Mouse (Mus musculus): ENCODE data around the gene Ctnnbip1. TPM values are rescaled to one million over a fixed set of nuclear protein-coding genes. Genes with fewer than 3 reads are reported as not detected.

Gene Ctnnbip1
- polyA plus RNA-seq, 1 experiment from 2014 or later: 74.6 TPM

DNA sequence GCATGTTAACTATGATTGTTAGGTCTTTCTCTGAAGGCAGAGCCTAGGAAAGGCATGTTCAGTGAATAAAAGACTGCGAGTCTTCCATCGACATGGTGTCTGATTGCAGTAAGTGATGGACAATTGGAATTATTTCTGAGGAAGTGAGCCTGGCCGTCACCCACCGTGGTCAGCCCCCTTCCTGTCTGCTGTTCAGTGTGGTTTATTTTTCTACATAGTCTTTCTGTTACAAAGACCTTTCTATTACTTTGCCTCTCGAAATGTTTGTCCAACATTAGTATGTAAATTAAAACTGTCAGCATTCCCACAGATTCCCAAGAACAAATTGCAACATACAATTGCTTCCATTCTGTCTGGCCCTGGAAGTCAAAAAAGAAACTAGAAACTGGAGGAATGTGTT lies 18.2 kb upstream of the Ctnnbip1 start:
- Histone ChIP-seq H3K9me3 (no peaks in the 10 kb centered on the region), H3K9ac (replicated peaks) (no peak overlapping the region), H3K4me1 (replicated peaks) (peaks cover 12% of the 10 kb centered on the region), H3K36me3 (peaks cover 59% of the 10 kb centered on the region), H3K4me2 (replicated peaks) (no peak overlapping the region), H3K27me3 (no peaks in the 10 kb centered on the region), H3K27ac (no peak overlapping the region), H3K4me3 (replicated peaks) (no peak overlapping the region)
- no peak for ATAC-seq
- 76% methylated on average over 5 of the region's 5 CpGs for WGBS

GRCm38 (mm10) chr4:149504363-149504762 lies 13.7 kb upstream of the Ctnnbip1 start:
- 0 out of 2 replicates have a peak, but pooled peaks cover 6% of the 10 kb centered on the region for H3K4me1 ChIP-seq (replicated peaks)

DNA sequence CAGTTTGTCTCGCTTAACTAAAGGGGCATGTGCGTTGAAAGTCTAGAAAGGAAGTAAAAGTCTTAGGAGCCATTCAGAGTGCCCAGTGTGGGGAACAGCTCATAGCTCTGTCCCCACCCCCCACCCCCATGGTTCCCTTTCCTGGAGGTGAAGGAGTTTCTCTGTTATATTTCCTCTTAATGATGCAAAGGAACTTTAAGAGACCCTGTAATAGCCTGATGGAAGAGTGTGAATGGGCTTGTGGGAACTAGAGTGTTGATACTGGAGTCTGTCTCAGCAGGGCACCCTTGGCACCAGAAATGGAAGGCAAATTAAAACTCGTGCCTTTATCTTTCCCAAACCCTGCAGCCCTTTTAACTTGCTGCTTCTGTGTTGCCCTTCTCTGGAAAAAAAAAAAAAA lies 13.2 kb upstream of the Ctnnbip1 start:
- H3K9me3 ChIP-seq: no peaks in the 10 kb centered on the region
- peaks cover 24% of the 10 kb centered on the region for H3K36me3 ChIP-seq
- H3K27me3 ChIP-seq: no peaks in the 10 kb centered on the region
- WGBS: 31% methylated on average over 3 of the region's 3 CpGs
- no peak for ATAC-seq
- 0 out of 2 replicates have a peak, but pooled peaks cover 6% of the 10 kb centered on the region for H3K4me1 ChIP-seq (replicated peaks)
- no peak overlapping the region for H3K4me3 ChIP-seq (replicated peaks)
- no peak overlapping the region for H3K4me2 ChIP-seq (replicated peaks)
- H3K9ac ChIP-seq (replicated peaks): no peak overlapping the region; the same call in 1 of the 2 replicates
- peak overlapping the region; percentile 45; the same call in 1 of the 2 replicates for H3K27ac ChIP-seq

More at GRCm38 (mm10) chr4:149504363-149504762, 13.7 kb upstream of the Ctnnbip1 start:
- no peak overlapping the region for H3K4me3 ChIP-seq (replicated peaks)
- H3K27ac ChIP-seq: peak overlapping the region; percentile 45; the same call in 1 of the 2 replicates
- no peak for ATAC-seq
- peaks cover 26% of the 10 kb centered on the region for H3K36me3 ChIP-seq
- H3K9ac ChIP-seq (replicated peaks): peak overlapping the region; percentile 23; the same call in 1 of the 2 replicates
- 82% methylated on average over 5 of the region's 5 CpGs for WGBS
- H3K9me3 ChIP-seq: no peaks in the 10 kb centered on the region
- no peaks in the 10 kb centered on the region for H3K27me3 ChIP-seq
- H3K4me2 ChIP-seq (replicated peaks): no peak overlapping the region

GRCm38 (mm10) chr4:149505261-149505967 lies 12.6 kb upstream of the Ctnnbip1 start:
- H3K9me3 ChIP-seq: no peaks in the 10 kb centered on the region
- no peak; the same call in 1 of the 2 replicates for ATAC-seq
- no peak overlapping the region for H3K27ac ChIP-seq
- no peak overlapping the region for H3K4me3 ChIP-seq (replicated peaks)
- H3K36me3 ChIP-seq: peaks cover 18% of the 10 kb centered on the region
- no peak overlapping the region for H3K4me2 ChIP-seq (replicated peaks)
- H3K9ac ChIP-seq (replicated peaks): no peak overlapping the region
- WGBS: 56% methylated on average over 15 of the region's 15 CpGs
- H3K4me1 ChIP-seq (replicated peaks): 0 out of 2 replicates have a peak, but pooled peaks cover 6% of the 10 kb centered on the region
- H3K27me3 ChIP-seq: no peaks in the 10 kb centered on the region

GRCm38 (mm10) chr4:149506904-149507303 lies 11.1 kb upstream of the Ctnnbip1 start:
- ATAC-seq: no peak
- H3K4me1 ChIP-seq (replicated peaks): peaks cover 12% of the 10 kb centered on the region; the same call in 1 of the 2 replicates
- H3K27me3 ChIP-seq: no peaks in the 10 kb centered on the region
- no peak overlapping the region for H3K4me2 ChIP-seq (replicated peaks)
- WGBS: 87% methylated on average over 3 of the region's 3 CpGs
- no peak overlapping the region for H3K4me3 ChIP-seq (replicated peaks)
- peaks cover 7% of the 10 kb centered on the region; the same call in 1 of the 2 replicates for H3K36me3 ChIP-seq
- no peak overlapping the region for H3K9ac ChIP-seq (replicated peaks)
- H3K9me3 ChIP-seq: no peaks in the 10 kb centered on the region
- H3K27ac ChIP-seq: no peak overlapping the region

GRCm38 (mm10) chr4:149511221-149511646 lies 6.8 kb upstream of the Ctnnbip1 start:
- Histone ChIP-seq H3K4me1 (replicated peaks) (peaks cover 6% of the 10 kb centered on the region; the same call in 1 of the 2 replicates), H3K9ac (replicated peaks) (no peak overlapping the region), H3K4me2 (replicated peaks) (no peak overlapping the region), H3K27ac (peak overlapping the region; percentile 41; the same call in 1 of the 2 replicates), H3K9me3 (no peaks in the 10 kb centered on the region), H3K36me3 (no peaks in the 10 kb centered on the region), H3K27me3 (no peaks in the 10 kb centered on the region), H3K4me3 (replicated peaks) (no peak overlapping the region)
- 46% methylated on average over 6 of the region's 6 CpGs for WGBS
- ATAC-seq: no peak

DNA sequence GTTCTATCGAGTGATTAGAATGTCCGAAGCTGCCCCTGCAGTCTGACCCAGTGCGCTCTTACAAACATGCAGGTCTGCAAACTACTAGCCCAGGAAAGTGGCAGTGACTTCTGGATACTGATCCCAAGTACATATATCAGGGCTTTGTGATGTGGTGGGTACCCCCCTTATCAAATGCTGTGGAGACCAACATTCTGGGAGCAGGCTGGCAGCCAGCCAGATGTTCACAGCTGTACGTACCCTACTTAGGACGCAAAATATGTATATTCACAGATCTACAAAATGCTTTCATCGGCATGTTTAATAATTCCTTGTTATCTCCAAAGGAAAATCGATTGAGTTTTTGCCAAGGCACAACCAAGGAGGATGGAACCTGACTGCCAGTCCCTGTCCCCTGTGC lies 6.0 kb upstream of the Ctnnbip1 start:
- H3K36me3 ChIP-seq: no peaks in the 10 kb centered on the region
- H3K9ac ChIP-seq (replicated peaks): no peak overlapping the region
- H3K4me1 ChIP-seq (replicated peaks): peaks cover 6% of the 10 kb centered on the region; the same call in 1 of the 2 replicates
- H3K27ac ChIP-seq: 0 out of 2 replicates have a peak overlapping the region, but pooled peaks have one; percentile 41
- H3K9me3 ChIP-seq: no peaks in the 10 kb centered on the region
- H3K4me3 ChIP-seq (replicated peaks): no peak overlapping the region
- 82% methylated on average over 7 of the region's 7 CpGs for WGBS
- no peak overlapping the region for H3K4me2 ChIP-seq (replicated peaks)
- H3K27me3 ChIP-seq: no peaks in the 10 kb centered on the region
- no peak for ATAC-seq

- Histone ChIP-seq H3K4me2 (replicated peaks) (no peak overlapping the region), H3K4me3 (replicated peaks) (no peak overlapping the region), H3K4me1 (replicated peaks) (peaks cover 24% of the 10 kb centered on the region), H3K9ac (replicated peaks) (no peak overlapping the region), H3K27ac (no peak overlapping the region), H3K36me3 (no peaks in the 10 kb centered on the region), H3K27me3 (no peaks in the 10 kb centered on the region), H3K9me3 (no peaks in the 10 kb centered on the region)
- ATAC-seq: no peak
- 91% methylated on average over 5 of the region's 5 CpGs for WGBS
Measured at GRCm38 (mm10) chr4:149515706-149516105, 2.3 kb upstream of the Ctnnbip1 start.

- WGBS: 2% methylated on average over 47 of the region's 52 CpGs
- no peak for ATAC-seq
- H3K36me3 ChIP-seq: no peaks in the 10 kb centered on the region
- peak overlapping the region; percentile 86 for H3K4me3 ChIP-seq (replicated peaks)
- H3K4me2 ChIP-seq (replicated peaks): peak overlapping the region; percentile 93
- peak overlapping the region; percentile 53; the same call in 1 of the 2 replicates for H3K27ac ChIP-seq
- H3K9me3 ChIP-seq: no peaks in the 10 kb centered on the region
- H3K4me1 ChIP-seq (replicated peaks): peaks cover 26% of the 10 kb centered on the region
- H3K27me3 ChIP-seq: no peaks in the 10 kb centered on the region
- H3K9ac ChIP-seq (replicated peaks): peak overlapping the region; percentile 92
Measured at GRCm38 (mm10) chr4:149518351-149519220, 550 bp downstream of the Ctnnbip1 start.

DNA sequence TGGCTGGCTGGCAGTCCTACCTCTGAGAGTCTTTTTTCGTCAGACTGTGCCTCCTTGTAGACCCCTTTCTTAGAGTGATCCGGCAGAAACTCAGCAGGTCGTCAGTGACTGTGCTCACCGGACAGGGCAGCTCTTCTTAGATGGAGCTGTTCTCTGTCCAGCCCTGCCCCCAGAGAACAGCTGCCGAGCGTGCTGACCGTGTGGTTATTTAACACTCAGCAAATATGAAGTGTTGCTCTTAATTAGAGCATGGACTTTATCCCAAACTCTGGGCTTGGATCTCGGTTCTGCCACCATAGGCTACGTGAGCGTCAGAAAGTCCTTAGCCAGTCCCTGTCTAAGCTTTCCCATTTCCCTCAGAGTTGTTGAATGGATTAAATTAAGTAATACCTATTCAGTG lies 3.2 kb downstream of the Ctnnbip1 start:
- 74% methylated on average over 10 of the region's 10 CpGs for WGBS
- no peak for ATAC-seq
- no peaks in the 10 kb centered on the region for H3K9me3 ChIP-seq
- H3K4me2 ChIP-seq (replicated peaks): no peak overlapping the region
- no peaks in the 10 kb centered on the region for H3K27me3 ChIP-seq
- no peak overlapping the region for H3K9ac ChIP-seq (replicated peaks)
- H3K4me3 ChIP-seq (replicated peaks): no peak overlapping the region
- peaks cover 46% of the 10 kb centered on the region for H3K4me1 ChIP-seq (replicated peaks)
- no peak overlapping the region for H3K27ac ChIP-seq
- H3K36me3 ChIP-seq: no peaks in the 10 kb centered on the region

DNA sequence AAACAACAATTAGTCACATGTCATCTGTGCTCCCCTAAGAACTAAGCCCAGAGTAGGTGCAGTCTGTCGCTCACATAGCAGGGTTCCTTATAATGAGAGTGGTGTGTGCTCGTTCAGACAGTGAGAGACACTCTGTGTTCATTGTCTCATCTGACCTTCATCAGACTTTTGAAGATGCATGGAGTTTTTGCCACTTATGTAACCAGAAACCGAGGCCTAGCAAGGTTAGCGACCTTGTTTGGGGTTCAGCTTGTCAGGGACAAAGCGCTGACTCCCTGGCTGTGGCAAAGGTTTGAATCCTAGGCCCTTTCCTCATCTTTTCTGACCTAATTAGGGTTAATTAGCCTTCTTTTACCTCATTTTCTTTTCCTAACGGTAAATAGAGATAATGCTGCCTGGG lies 5.9 kb downstream of the Ctnnbip1 start:
- WGBS: 69% methylated on average over 6 of the region's 6 CpGs
- peaks cover 52% of the 10 kb centered on the region for H3K4me1 ChIP-seq (replicated peaks)
- no peak overlapping the region for H3K4me2 ChIP-seq (replicated peaks)
- H3K27ac ChIP-seq: no peak overlapping the region
- H3K4me3 ChIP-seq (replicated peaks): no peak overlapping the region
- ATAC-seq: no peak
- H3K27me3 ChIP-seq: no peaks in the 10 kb centered on the region
- H3K36me3 ChIP-seq: no peaks in the 10 kb centered on the region
- no peak overlapping the region for H3K9ac ChIP-seq (replicated peaks)
- no peaks in the 10 kb centered on the region for H3K9me3 ChIP-seq

DNA sequence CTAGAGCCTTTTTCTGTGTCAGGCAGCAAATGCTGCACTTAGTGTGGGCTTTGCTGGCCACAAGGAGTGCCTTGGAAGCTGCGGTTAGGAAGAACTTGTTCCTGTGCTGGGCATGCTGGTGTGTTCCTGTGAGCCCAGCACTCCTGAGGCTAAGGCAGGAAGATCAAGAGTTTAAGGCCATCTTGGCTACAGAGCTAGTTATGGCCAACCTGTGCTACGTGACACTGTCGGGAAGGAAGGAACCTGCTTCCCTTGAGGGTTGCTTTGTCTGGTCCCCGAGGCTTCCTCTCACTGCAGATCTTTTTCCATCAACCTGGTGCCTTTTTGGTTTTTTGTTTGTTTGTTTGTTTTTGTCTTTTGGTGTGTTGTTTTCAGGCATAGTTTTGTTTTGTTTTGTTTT lies 7.1 kb downstream of the Ctnnbip1 start:
- Histone ChIP-seq H3K4me2 (replicated peaks) (no peak overlapping the region), H3K9me3 (no peaks in the 10 kb centered on the region), H3K9ac (replicated peaks) (no peak overlapping the region), H3K4me1 (replicated peaks) (peaks cover 46% of the 10 kb centered on the region), H3K27ac (no peak overlapping the region), H3K27me3 (no peaks in the 10 kb centered on the region), H3K4me3 (replicated peaks) (no peak overlapping the region), H3K36me3 (no peaks in the 10 kb centered on the region)
- 93% methylated on average over 4 of the region's 4 CpGs for WGBS
- ATAC-seq: no peak

Measured in midbrain, embryonic 13.5 days (tissue).